Mouse (Mus musculus) limb, embryonic 12.5 days (tissue): ENCODE data around the gene Strada. TPM values are rescaled to one million over a fixed set of nuclear protein-coding genes. Genes with fewer than 3 reads are reported as not detected.
A peak's percentile ranks its signal among the peaks of the same experiment; 100 is the strongest.
"Not testable (repeated sequence)": the region's sequence is repeated elsewhere in the genome, so short reads cannot be mapped to it uniquely, and the experiment has no call there.

ENCODE experiments used
- ATAC-seq: fragments of 200-750 bp; cut with Nextera tagmentation; 2 replicates; pipeline ENCODE4 v1.8.0; 2017; ENCODE audit warnings: low read depth, moderate TSS enrichment; ENCODE audit not compliant: insufficient number of reproducible peaks, insufficient read depth, low FRiP score, low TSS enrichment
- H3K27ac ChIP-seq: fragments of 300-500 bp; sonication (generic); 2 replicates; pipeline ENCODE4 v1.5.1; 2016; ENCODE audit warnings: mild to moderate bottlenecking, moderate library complexity
- H3K27me3 ChIP-seq: fragments of 300-500 bp; sonication (generic); 2 replicates; pipeline ENCODE4 v1.6.1; 2016; ENCODE audit warnings: mild to moderate bottlenecking, moderate library complexity
- H3K36me3 ChIP-seq: fragments of 300-500 bp; sonication (generic); 2 replicates; pipeline ENCODE4 v1.6.1; 2016; ENCODE audit warnings: mild to moderate bottlenecking, moderate library complexity
- H3K4me1 ChIP-seq: fragments of 300-500 bp; sonication (generic); replicated peaks from 2 replicates; pipeline ENCODE4 v1.6.1; 2016
- H3K4me2 ChIP-seq: fragments of 300-500 bp; sonication (generic); 2 replicates; pipeline ENCODE4 v1.6.1; 2016; ENCODE audit warnings: mild to moderate bottlenecking, moderate library complexity
- H3K4me3 ChIP-seq: fragments of 300-500 bp; sonication (generic); replicated peaks from 2 replicates; pipeline ENCODE4 v1.5.1; 2016; ENCODE audit warnings: mild to moderate bottlenecking
- H3K9ac ChIP-seq: fragments of 300-500 bp; sonication (generic); replicated peaks from 2 replicates; pipeline ENCODE4 v1.6.1; 2016; ENCODE audit warnings: mild to moderate bottlenecking, moderate library complexity
- H3K9me3 ChIP-seq: fragments of 300-500 bp; sonication (generic); 2 replicates; pipeline ENCODE4 v1.6.1; 2016; ENCODE audit warnings: mild to moderate bottlenecking, moderate library complexity
- WGBS: fragments of 180-500 bp; shearing (Covaris S2); methylation state at CpG from one replicate; pipeline ENCODE4 v1.1.7; 2016; 5-methylcytosine and 5-hydroxymethylcytosine counted together
- polyA plus RNA-seq: library from polyadenylated mRNA; unstranded; fragments of >200 nt; fragmentation: Nextera tagmentation; extraction: Ambion mirVana; gene quantifications from 2 replicates; pipeline ENCODE4 v1.2.1, GENCODE M21; 2016

The Strada gene
- polyA plus RNA-seq, 1 experiment from 2014 or later: 31.1 TPM

DNA sequence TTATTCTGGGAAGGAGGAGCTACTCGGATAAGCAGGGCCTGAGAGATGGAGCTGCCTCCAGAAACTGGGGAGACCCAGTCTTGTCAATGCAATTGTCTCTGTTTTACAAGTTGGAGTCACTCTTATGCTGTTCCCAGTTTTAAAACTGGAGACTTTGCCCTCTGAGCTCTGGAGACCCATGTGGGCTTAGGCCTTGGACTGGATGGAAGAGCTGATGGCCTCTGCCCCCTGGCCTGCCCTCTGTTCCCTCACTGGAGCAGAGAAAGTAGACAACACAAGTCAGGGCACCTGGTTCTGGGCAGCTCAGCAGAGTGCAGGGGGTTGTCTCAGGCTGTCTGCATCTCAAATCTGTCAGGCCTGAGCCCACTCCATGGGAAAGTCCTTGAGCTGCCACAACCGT lies 47.2 kb downstream of the Strada start:
- H3K36me3 ChIP-seq: peaks cover 90% of the 10 kb centered on the region
- no peak overlapping the region for H3K4me2 ChIP-seq
- ATAC-seq: no peak
- H3K4me1 ChIP-seq: peaks cover 31% of the 10 kb centered on the region
- H3K9ac ChIP-seq: no peak overlapping the region
- no peak overlapping the region for H3K27ac ChIP-seq
- H3K27me3 ChIP-seq: no peaks in the 10 kb centered on the region
- no peak overlapping the region for H3K4me3 ChIP-seq
- no peaks in the 10 kb centered on the region for H3K9me3 ChIP-seq
- WGBS: 79% methylated on average over 2 of the region's 2 CpGs

DNA sequence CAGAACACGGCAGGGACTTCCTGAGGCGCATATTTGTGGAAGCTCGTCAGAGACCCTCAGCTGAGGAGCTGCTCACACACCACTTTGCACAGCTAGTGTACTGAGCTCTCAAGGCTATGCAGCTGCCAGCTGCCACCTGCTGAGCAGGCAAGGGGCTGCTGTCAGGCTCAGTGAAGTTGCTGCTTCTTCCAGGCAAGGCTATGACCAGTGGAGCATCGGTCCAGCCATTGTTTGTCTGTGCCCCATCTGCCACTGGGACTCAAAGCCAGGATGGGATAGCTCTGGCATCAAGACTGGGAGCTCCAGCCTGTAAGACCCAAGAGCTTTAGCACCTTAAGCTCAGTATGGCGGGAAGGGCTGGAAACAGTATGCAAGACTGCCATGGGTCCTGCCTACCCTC lies 47.9 kb downstream of the Strada start:
- no peaks in the 10 kb centered on the region for H3K27me3 ChIP-seq
- no peak overlapping the region for H3K9ac ChIP-seq
- no peak for ATAC-seq
- peaks cover 97% of the 10 kb centered on the region for H3K36me3 ChIP-seq
- WGBS: 78% methylated on average over 5 of the region's 5 CpGs
- H3K9me3 ChIP-seq: no peaks in the 10 kb centered on the region
- H3K4me1 ChIP-seq: peaks cover 28% of the 10 kb centered on the region
- H3K4me3 ChIP-seq: no peak overlapping the region
- H3K27ac ChIP-seq: no peak overlapping the region
- no peak overlapping the region for H3K4me2 ChIP-seq

DNA sequence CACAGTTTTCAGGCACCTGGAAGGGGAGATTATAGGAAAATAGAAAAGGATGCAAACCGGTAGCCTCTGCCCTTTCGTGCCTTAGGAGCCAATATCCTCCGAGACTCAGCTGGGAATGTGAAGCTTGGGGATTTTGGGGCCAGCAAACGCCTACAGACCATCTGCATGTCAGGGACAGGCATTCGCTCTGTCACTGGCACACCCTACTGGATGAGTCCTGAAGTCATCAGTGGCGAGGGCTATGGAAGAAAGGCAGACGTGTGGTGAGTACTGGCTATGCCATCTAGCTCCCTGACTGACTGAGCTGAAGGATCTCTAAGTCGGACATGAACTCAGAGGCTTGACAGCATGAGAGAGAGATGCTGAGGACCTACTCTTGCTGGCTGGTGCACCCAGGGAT lies 49.8 kb downstream of the Strada start:
- H3K27me3 ChIP-seq: no peaks in the 10 kb centered on the region
- H3K9ac ChIP-seq: no peak overlapping the region
- peaks cover 10% of the 10 kb centered on the region for H3K4me1 ChIP-seq
- H3K9me3 ChIP-seq: no peaks in the 10 kb centered on the region
- ATAC-seq: no peak
- H3K36me3 ChIP-seq: peaks cover 100% of the 10 kb centered on the region
- 83% methylated on average over 8 of the region's 8 CpGs for WGBS
- no peak overlapping the region for H3K4me2 ChIP-seq
- H3K27ac ChIP-seq: no peak overlapping the region
- H3K4me3 ChIP-seq: no peak overlapping the region

DNA sequence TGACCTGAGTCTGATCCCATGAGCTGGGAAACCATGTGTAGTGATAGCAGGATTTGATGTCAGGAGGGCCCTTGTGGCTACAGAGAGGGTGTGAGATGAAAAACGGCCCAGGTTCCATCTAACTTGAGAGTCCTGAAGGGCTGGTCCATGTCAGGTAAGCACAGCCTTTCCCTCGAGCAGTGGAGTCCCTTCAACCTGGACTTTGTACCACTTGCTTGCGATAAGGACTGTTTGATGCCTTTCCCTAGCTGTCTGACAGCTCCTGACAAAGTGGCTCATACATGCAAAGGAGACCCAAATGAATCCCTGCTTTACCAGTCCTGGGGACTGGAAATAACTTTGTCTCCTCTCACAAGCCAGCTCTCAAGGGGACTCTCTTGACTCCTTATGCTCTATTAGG lies 50.7 kb downstream of the Strada start:
- no peaks in the 10 kb centered on the region for H3K27me3 ChIP-seq
- no peaks in the 10 kb centered on the region for H3K9me3 ChIP-seq
- no peak overlapping the region for H3K27ac ChIP-seq
- peaks cover 6% of the 10 kb centered on the region; the same call in 1 of the 2 replicates for H3K4me1 ChIP-seq
- no peak overlapping the region for H3K4me3 ChIP-seq
- no peak for ATAC-seq
- peaks cover 91% of the 10 kb centered on the region for H3K36me3 ChIP-seq
- 84% methylated on average over 3 of the region's 3 CpGs for WGBS
- no peak overlapping the region for H3K9ac ChIP-seq
- no peak overlapping the region for H3K4me2 ChIP-seq

DNA sequence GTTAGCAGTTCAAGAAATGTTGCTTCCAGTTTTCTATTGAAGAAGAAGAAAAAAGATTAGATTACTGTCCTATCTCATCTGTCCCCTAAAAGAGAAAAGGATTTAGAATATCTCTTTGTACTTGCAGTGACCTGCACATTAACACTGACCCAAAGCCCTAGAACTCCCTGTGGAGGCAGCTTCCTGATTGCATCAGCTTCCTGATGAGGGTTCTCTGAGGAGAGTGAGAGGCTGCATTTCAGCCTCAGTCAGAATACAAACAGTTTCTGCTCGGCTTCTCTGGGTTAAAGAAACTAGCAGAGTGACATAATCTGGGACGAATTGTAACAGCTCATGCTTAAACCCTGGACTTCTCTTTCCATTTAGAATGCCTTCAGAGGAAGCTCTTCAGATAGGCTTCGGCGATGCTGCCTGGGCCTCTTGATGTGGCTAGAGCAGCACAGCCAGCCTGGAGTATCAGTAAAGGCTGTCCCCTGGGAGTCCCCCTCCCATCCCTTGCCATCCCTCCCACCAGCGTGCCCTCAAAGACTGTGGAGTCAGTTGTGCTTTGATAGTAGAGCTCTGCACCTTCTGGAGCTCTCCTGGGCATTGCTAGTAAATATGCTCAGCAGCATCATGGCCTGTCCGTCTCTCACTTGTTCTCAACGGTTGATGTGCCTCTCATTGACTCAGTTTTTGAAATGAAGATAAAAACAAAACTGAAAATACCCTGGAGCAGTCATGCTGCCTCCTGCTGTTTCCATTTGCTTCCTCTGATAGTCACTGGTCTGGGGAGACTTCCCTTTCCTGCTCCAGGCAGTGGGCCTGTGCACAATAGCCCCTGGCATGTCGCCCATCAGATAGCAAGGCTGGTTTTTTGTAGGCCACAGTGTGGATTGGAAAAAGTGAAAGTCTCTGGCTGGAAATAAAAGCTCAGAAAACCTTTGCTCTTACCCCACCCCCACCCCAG lies 67.1 kb downstream of the Strada start:
- Histone ChIP-seq H3K27me3 (no peaks in the 10 kb centered on the region), H3K4me2 (no peak overlapping the region), H3K4me1 (no peaks in the 10 kb centered on the region), H3K9ac (no peak overlapping the region), H3K36me3 (peaks cover 62% of the 10 kb centered on the region), H3K9me3 (no peaks in the 10 kb centered on the region), H3K27ac (peak overlapping the region; percentile 20; the same call in 1 of the 2 replicates), H3K4me3 (no peak overlapping the region)
- WGBS: 48% methylated on average over 8 of the region's 8 CpGs
- no peak for ATAC-seq

DNA sequence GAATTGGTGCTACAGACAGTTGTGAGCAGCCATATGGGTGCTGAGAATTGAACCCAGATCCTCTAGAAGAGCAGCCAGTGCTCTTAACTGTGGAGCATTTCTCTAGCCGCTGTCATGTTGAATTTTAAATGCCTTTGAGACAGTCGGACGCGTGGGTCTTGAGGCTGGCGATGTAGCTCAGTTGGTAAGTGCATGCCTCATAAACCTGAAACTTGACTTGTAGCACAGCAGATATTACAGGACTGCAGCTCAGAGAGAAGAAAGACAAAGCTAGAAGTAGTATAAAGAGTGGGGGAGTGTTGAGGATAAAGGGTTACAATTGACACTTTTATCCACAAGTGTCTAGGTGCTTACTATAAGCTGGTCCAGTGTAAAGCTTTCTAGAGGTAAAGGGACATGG lies 69.5 kb downstream of the Strada start:
- 94% methylated on average over 5 of the region's 5 CpGs for WGBS

DNA sequence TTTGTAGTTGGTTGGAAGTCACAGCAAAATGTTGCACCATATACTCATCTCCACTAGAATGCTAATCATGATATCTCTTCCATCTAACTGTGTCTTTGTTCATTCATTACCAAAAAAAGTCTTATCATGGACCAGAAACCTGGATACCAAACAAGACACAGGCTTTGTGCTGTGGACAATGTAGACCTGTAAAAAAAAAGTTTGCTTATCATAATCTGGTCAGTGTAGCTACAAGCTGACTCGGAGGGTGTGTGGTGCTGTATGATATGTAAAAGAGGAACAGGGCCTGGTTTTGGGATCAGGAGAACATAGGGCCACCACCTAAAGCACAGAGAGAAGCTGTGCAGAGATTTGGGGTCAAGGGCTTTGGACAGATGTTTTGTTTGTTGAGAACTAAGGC lies 72.5 kb downstream of the Strada start:
- no peaks in the 10 kb centered on the region for H3K4me1 ChIP-seq

More for the DNA sequence above, 69.5 kb downstream of the Strada start:
- ATAC-seq: no peak
- Histone ChIP-seq H3K27ac (no peak overlapping the region), H3K4me3 (no peak overlapping the region), H3K36me3 (peaks cover 70% of the 10 kb centered on the region), H3K27me3 (no peaks in the 10 kb centered on the region), H3K9ac (no peak overlapping the region), H3K4me1 (no peaks in the 10 kb centered on the region), H3K9me3 (no peaks in the 10 kb centered on the region), H3K4me2 (no peak overlapping the region)

DNA sequence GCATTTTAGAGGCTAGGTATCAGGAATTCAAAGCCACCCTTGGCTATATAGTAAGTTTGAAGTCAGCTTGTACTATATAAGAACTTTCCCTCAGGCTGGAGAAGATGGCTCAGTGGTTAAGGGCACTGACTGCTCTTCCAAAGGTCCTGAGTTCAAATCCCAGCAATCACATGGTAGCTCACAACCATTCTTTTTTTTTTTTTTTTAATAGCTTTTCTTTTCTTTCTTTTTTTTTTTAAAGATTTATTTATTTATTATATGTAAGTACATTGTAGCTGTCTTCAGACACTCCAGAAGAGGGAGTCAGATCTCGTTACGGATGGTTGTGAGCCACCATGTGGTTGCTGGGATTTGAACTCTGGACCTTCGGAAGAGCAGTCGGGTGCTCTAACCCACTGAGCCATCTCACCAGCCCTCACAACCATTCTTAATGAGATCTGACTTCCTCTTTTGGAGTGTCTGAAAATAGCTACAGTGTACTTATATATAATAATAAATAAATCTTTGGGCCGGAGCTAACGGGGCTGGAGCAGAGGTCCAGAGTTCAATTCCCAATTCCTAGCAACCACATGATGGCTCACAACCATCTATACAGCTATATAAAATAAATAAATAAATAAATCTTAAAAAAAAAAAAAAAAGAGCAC lies 75.1 kb downstream of the Strada start:
- peaks cover 71% of the 10 kb centered on the region for H3K36me3 ChIP-seq
- not testable (repeated sequence) for H3K9me3 ChIP-seq, H3K27ac ChIP-seq, ATAC-seq, H3K4me3 ChIP-seq, H3K4me1 ChIP-seq, H3K9ac ChIP-seq, H3K4me2 ChIP-seq, H3K27me3 ChIP-seq
- WGBS: 95% methylated on average over 6 of the region's 6 CpGs

More for the DNA sequence above, 72.5 kb downstream of the Strada start:
- Histone ChIP-seq H3K27me3 (no peaks in the 10 kb centered on the region), H3K9me3 (no peaks in the 10 kb centered on the region), H3K9ac (no peak overlapping the region), H3K4me3 (no peak overlapping the region), H3K4me2 (no peak overlapping the region), H3K27ac (no peak overlapping the region), H3K36me3 (peaks cover 63% of the 10 kb centered on the region)
- ATAC-seq: no peak
- 92% methylated on average over 1 of the region's 1 CpGs for WGBS

DNA sequence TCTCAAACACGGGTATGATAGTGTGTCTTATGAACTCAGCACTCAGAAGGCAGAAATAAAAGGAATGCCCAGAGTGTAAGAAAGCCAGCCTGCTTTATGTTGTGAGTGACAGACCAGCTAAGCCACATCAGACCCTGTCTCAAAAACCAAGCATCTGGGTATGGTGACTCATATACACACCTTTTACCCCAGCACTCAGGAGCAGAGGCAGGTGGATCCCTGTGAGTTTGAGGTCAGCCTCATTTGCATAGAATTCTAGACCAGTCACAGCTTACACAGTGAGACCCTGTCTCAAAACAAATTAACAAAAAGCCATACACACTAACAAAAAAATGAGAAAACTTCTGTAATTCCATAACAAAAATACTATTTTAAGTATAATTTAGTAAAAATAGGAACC lies 76.1 kb downstream of the Strada start:
- ATAC-seq: no peak
- Histone ChIP-seq H3K27me3 (no peaks in the 10 kb centered on the region), H3K9me3 (no peaks in the 10 kb centered on the region), H3K27ac (no peak overlapping the region), H3K4me2 (no peak overlapping the region), H3K36me3 (peaks cover 75% of the 10 kb centered on the region), H3K4me3 (no peak overlapping the region), H3K4me1 (no peaks in the 10 kb centered on the region), H3K9ac (no peak overlapping the region)
- WGBS: 83% methylated on average over 1 of the region's 1 CpGs

DNA sequence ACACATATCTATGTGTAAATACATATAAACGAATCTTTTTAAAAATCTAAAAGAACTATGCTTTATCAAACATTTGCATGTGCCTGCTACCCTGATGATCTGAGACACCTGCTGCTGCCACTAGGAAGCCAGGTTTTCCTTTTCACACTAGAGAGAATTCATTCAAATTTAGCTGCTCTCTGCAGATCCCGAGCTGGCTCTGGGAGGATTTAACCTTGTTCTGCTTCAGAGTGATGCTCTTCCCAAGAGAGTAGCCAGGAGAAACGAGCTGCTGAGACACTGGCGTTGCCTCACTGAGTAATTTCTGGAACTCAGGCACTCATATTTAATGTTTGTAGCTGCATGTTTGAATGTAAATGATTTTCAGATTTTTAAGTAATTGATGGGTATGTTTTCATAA lies 77.2 kb downstream of the Strada start:
- Histone ChIP-seq H3K9ac (no peak overlapping the region), H3K4me3 (no peak overlapping the region), H3K36me3 (peaks cover 70% of the 10 kb centered on the region), H3K27me3 (no peaks in the 10 kb centered on the region), H3K4me1 (no peaks in the 10 kb centered on the region), H3K27ac (no peak overlapping the region), H3K4me2 (no peak overlapping the region), H3K9me3 (no peaks in the 10 kb centered on the region)
- 82% methylated on average over 4 of the region's 4 CpGs for WGBS
- no peak for ATAC-seq

DNA sequence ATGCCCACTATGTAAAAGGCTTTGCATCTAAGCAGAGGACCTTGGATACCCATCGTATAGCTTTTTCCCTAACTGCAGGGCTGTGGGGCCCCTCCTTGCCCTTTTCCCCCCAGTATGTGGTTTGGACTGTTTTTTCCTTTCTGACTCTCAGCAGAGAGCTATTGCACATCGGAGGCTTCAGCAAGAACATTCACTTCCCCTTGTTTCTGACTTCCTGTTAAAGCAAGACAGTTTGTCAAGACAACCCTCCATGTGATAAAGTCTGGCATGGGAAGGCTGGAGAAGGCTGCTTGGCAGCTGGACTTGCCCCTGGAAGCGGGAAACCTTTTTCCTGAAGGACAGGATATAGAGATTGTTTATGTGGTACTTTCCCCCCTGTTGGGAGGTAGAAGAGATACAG lies 79.2 kb downstream of the Strada start:
- no peaks in the 10 kb centered on the region for H3K9me3 ChIP-seq
- H3K4me3 ChIP-seq: no peak overlapping the region
- H3K4me2 ChIP-seq: no peak overlapping the region
- no peak overlapping the region for H3K27ac ChIP-seq
- 86% methylated on average over 3 of the region's 3 CpGs for WGBS
- no peaks in the 10 kb centered on the region for H3K27me3 ChIP-seq
- peaks cover 74% of the 10 kb centered on the region for H3K36me3 ChIP-seq
- H3K9ac ChIP-seq: no peak overlapping the region
- H3K4me1 ChIP-seq: no peaks in the 10 kb centered on the region
- no peak for ATAC-seq
